Mouse (Mus musculus) embryonic fibroblast, embryonic 13.5 days (primary cell): ENCODE measurements around the gene Ntm.

ENCODE experiments used
- CTCF ChIP-seq: IDR thresholded peaks from 2 replicates; pipeline ENCODE4 v1.5.1; 2011; ENCODE audit warnings: mild to moderate bottlenecking, control low read depth, low read length, moderate library complexity, borderline replicate concordance; ENCODE audit not compliant: insufficient read depth
- POLR2A ChIP-seq: IDR thresholded peaks from 2 replicates; pipeline ENCODE4 v1.6.1; 2011; ENCODE audit warnings: low read depth, mild to moderate bottlenecking, control low read depth, low read length, moderate library complexity

GRCm38 (mm10) chr9:29804483-29804882, 158.5 kb downstream of the Ntm start:
- TF ChIP-seq CTCF (no peak), POLR2A (no peak)
